Mouse (Mus musculus): Measurements from ENCODE around the gene Grin3b.

The Grin3b gene

DNA sequence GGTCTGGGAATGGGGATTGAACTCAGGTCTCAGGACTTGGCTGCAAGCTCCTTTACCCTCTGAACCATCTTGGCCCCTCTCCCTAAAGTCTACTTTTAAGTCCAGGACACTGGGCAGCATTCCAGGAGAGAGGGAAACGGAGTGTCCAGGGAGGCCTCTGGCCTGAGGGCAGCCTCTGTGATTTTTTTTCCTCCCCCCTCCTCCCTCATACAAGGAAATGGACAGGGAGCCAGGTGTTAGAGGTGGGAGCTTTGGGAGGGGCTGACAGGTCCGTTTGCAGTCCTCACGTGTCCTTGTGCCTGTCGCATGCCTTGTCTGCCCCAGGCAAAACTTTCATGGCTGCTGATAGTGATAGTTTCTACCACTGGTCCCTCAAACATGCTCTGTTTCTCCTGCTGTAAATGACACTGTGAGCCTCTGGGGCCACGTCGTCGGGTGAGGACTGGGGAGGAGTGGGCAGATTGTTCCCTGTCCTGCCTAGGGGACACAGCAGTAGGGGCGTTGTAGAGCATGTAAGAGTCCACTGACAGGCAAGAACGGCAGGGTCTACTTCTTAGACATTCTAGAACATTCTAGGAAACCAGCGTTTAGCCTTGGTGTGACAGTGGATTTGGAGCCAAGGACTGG, 34.1 kb upstream of the Grin3b start:
- peak; percentile 40 to 56 for DNase-seq

GRCm38 (mm10) chr10:79936911-79937441, 33.5 kb upstream of the Grin3b start:
- DNase-seq: peak; percentile 84 to 86

DNA sequence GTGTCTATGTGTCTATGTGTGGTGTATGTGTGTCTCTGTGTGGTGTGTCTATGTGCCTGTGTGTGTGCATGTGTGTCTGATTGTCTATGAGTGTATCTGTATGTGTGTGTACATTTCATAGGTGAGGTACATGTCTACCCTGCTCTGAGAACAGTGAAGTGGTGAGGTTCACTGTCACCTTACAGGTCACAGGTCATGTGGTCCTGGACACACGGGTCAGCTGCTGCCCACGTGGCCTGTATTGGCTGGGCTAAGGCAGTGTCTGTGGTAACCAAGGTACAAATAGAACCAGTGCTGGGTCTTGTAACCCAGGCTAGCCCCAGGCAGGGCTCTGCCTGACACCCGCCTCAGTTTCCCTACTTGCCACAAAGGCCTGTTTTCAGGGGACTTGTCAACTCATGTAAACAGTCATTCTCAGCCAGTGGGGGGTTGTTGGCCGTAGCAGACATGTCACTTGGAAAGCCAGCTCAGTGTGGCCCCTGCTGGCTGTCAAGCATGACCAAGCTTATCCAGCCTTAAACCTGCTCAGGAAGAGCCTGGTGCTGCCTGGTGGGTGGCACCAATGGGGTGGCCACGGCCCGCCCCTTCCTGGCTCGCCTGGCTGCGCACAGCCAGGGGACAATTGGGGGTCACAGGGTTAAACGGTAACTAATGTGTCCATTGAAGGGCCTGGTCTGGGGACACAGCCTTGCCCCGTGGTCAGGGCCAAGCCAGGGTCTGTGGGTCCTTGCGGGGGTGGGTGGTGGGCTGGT, 32.6 kb upstream of the Grin3b start:
- no peak for DNase-seq

GRCm38 (mm10) chr10:79940749-79941148, 29.8 kb upstream of the Grin3b start:
- DNase-seq: no peak

- DNase-seq: no peak
Observed at GRCm38 (mm10) chr10:79942988-79943387, 27.5 kb upstream of the Grin3b start.

DNA sequence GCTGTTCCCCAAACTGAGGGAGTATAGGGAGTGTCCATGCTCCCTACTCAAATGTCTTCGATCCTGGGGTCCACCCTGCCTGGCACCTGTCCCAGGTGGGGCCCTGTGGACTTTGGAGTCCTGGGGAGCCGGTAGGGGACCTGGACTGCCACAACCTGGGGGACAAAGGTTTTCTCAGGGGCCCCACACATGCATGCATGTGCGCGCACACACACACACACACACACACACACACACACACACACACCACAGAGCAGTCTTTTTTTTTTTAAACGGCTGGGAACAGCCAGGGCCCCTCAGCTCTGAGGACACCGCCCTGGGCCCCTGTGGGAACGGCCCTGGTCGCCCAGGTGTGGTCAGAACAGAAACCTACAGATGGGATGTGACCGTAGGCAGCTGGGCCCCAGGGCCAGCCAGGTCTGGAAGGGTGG, 27.0 kb upstream of the Grin3b start:
- no peak for DNase-seq

- DNase-seq: peak; percentile 53 to 54
Observed at GRCm38 (mm10) chr10:79945507-79946234, 24.8 kb upstream of the Grin3b start.

GRCm38 (mm10) chr10:79946752-79947322, 23.7 kb upstream of the Grin3b start:
- no peak for DNase-seq

- no peak for DNase-seq
Observed at GRCm38 (mm10) chr10:79947502-79947901, 23.0 kb upstream of the Grin3b start.

DNA sequence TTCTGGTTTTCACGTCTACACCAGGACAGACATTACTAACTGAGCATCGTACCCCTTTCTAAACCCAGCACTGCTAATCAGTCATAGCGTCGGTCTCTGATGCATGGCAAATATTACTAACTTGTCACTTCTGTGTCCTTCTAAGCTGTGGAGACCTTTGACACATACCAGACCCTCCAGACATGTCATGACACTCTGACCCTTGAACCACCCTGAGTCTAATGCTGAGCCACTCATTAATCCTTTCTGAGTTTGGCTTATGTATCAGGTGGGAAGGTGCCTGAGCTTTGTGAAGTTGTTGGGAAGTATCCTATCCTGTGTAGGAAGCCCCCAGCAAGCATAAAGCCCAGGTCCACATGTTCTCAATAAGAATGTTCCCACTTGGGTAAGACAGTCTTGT, 20.6 kb upstream of the Grin3b start:
- no peak for DNase-seq

DNA sequence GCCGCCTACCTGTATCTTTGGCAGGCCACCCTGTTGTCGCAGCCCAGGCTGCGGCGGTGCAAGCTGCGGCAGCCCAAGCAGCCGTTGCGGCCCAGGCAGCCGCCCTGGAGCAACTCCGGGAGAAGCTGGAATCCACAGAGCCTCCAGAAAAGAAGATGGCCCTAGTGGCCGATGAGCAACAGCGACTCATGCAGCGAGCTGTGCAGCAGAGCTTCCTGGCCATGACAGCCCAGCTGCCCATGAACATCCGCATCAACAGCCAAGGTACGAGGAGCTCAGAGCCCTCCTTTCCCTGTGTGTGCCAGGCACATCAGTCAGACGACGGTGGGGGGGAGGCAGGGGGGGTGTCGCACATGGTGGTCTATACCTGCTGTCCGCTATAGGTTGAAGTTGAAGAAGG, 19.9 kb upstream of the Grin3b start:
- no peak for DNase-seq

DNA sequence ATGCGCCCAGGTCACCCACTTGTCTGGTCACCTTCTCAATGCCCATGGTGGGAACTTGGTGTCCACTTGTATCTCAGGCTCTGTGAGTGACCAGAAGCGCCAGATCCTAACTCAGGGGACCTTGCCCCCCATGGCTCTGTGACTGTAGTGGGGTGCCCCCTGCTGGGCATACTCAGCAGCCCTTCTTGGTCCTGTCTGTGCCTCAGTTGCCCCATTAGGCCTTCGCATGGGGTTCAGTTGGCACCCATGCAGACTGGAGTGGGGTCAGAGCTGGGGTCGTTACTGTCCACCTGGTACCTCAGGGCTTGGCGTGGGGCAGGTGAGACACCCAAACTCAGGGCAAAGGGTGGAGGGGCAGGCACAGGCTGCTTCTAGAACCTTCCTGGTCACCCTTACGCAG, 16.6 kb upstream of the Grin3b start:
- DNase-seq: peak in 1 of 2 experiments; percentile 56

GRCm38 (mm10) chr10:79955691-79956090, 14.8 kb upstream of the Grin3b start:
- DNase-seq: no peak

GRCm38 (mm10) chr10:79956643-79957154, 13.8 kb upstream of the Grin3b start:
- DNase-seq: no peak

DNA sequence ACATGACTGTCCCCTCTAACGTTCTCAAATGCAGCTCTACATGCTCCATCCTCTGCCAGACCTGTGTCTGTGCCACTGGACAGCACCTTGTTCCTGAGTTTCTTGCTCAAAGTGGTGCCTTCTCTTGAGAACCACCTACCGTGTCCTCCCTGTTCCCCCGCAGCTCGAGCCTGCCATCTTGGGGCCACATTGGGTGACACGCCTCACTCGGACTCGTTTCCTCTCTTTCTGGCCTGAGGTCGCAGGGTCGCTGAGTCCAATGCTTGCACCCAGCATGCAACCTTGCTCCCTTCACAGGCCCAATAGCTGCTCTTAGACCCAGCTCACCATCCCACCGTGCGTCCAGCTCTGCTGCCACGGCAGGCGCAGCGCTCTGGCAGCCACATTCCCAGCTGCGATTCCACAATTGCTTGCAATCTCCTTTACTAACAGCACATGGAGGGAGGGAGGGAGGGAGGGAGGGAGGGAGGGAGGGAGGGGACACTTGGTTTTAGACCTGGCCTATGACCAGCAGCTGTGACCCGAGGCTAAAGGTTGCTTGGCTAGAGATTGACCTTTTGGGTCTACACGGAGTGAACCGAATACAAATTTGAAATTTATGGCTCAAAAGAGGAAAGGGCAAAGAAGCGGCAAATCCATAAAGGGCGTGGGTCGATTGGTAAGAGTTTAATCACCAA, 12.2 kb upstream of the Grin3b start:
- peak; percentile 89 for DNase-seq

DNA sequence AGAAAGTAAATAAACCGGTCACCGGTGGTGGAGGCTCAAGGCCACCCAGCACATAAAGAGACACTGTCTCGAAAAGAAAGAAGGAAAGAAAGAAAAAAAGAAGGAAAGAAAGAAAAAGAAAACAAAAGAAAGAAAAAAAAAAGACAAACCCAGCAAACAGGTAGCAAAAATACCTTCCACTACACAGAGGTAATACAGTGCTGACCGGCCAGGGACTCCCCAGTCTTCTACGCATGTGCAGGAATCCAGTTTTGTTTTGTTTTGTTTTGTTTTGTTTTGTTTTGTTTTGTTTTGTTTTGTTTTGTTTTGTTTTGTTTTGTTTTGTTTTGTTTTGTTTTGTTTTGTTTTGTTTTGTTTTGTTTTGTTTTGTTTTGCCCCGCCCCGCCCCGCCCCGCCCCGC, 11.1 kb upstream of the Grin3b start:
- DNase-seq: peak in 1 of 2 experiments; percentile 63

DNA sequence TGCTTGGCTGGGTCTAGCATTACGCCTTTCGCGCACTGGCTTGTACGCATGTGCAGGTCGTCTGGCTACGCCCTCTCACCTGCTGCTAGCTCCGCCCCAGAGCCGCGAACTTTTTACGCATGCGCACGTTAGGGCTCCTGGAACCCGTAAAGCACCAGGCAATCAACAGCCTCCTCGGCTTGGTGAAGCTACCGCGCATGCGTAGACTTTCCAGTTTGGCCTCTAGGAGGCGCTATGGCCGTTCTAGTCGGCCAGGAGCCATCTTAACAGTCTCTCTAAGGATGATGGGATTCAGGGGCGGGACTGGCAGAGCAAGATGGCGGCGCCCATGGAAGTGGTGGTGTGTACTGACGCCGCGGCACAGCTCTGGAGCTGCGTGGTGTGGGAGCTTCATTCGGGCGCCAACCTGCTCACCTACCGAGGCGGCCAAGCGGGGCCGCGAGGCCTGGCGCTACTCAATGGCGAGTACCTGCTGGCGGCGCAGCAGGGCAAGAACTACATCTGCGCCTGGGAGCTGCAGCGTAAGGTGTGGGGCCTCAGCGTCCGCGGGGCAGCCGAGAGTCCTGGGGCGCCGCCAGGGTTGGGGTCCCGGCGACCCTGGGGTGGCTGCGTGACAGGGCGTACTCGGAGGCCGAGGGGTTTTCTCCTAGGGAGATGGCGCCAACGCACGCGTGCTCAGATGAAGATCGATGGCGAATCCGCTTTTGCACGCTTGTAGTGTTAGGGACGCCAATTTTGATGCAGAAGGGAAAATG, 10.5 kb upstream of the Grin3b start, which contains the start of gene Wdr18:
TSS of gene Wdr18 (plus strand) at position 306 of the 755 bp plus-strand sequence.
- peak; percentile 99 for DNase-seq

GRCm38 (mm10) chr10:79960671-79961294, 9.7 kb upstream of the Grin3b start:
- no peak for DNase-seq

DNA sequence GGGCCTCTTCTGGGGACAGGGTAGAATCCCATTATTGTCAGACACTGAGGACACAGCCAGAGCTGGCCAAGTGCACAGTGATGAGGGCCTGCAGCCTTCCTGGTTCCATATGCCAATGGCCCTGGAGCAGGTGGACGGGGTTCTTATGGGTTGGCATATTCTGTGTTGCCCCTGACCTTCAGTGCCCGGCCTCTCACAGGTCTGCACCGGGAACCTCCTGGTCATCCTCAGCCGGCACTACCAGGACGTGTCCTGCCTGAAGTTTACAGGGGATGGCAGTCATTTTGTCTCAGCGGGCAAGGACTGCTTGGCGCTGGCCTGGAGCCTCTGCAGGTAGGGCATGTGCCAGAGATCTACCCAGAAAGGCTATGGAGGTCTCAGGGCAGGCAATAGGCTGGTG, 5.8 kb upstream of the Grin3b start:
- DNase-seq: no peak

DNA sequence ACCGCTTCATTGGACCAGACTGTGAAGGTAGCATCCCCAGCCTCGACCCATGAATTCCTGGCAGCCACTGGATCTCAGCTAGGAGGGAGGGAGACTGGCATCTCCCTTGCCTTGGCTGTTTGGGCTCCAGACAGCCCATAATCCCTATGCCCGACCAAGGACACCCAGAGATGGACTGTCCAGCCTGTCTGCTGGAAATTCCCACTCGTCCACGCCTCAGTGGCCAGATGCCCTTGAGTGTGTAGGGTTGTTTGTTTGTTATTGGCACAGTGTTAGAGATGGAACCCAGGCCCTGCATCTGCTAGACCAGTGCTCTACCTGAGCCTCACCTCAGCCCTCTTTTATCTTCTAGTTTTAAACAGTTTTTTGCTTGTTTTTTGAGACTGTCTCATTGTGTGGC, 5.2 kb upstream of the Grin3b start:
- no peak for DNase-seq

DNA sequence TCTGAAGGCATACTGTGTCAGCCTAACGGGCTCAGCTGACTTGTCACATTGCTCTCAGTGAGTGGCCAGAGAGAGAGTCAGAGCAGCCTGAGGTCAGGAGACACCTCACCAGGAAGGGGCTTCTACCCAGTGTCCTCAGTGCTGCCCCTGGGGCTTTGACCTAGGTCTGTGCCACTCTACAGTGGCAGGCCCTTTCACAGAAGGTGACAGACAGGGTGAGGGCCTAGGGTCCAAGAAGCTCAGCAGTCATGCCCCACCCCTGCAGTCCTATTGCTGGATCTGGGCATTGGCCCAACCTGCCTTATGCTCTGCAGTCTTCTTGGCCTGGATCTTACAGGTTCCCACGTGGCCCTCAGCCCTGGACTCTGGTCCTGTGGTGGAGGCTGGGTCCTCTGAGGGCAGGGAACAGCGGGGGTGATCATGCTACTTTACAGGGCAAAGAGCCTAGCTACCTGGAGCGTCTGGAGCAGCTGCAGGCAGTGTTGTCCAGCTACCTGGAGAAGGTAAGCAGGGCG, 3.6 kb upstream of the Grin3b start:
- peak; percentile 78 to 85 for DNase-seq
